Mouse (Mus musculus): ENCODE data around the gene Jade3. TPM values are rescaled to one million over a fixed set of nuclear protein-coding genes. Genes with fewer than 3 reads are reported as not detected.

The Jade3 gene
- total and polyA plus RNA-seq, 2 experiments from 2014 or later = 2.6 to 8.1 TPM

DNA sequence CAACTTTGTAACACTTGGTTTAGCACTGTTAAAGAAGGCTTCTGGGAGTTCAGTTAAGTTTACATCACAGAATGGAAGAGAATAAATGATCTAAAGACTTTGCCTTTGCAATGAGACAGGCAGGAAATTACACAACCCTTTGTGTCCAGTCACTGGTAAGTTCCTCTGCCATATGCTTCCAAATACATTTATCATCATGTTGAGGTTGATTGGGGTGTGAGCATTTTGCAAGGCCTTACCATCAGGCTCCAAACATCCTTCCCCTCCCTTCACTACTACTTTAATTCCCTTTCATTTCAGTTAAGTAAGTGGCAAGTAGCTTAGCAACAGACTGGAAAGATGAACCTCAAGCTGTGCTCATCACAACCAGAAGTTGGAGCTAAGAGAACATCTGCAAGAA lies 96.1 kb downstream of the Jade3 start:
- Histone ChIP-seq H3K4me1 (ENCODE audit: insufficient read depth, low read length) (no peaks in the 10 kb centered on the region), H3K27ac (ENCODE audit: low read depth, low read length) (no peak overlapping the region), H3K9me3 (ENCODE audit: low read length) (no peaks in the 10 kb centered on the region), H3K36me3 (ENCODE audit: insufficient read depth, low read length) (no peaks in the 10 kb centered on the region), H3K4me3 (ENCODE audit: low read depth, low read length) (no peak overlapping the region), H3K4me2 (ENCODE audit: low read depth, low read length, poor library complexity, severe bottlenecking) (no peak overlapping the region), H3K27me3 (ENCODE audit: insufficient read depth, low read length) (no peaks in the 10 kb centered on the region), H3K9ac (replicated peaks; ENCODE audit: low read length, poor library complexity, severe bottlenecking) (no peak overlapping the region)
- TF ChIP-seq CTCF (IDR thresholded peaks at IDR 0.05) = no peak
- DNase-seq (ENCODE audit: low spot score) = no peak
- no peak for ATAC-seq (ENCODE audit: low FRiP score)

GRCm38 (mm10) chrX:20532621-20533020 lies 107.1 kb downstream of the Jade3 start:
- Histone ChIP-seq H3K36me3 (ENCODE audit: insufficient read depth, low read length) (no peaks in the 10 kb centered on the region), H3K9me3 (ENCODE audit: low read length) (no peaks in the 10 kb centered on the region), H3K4me2 (ENCODE audit: low read depth, low read length, poor library complexity, severe bottlenecking) (no peak overlapping the region), H3K27me3 (ENCODE audit: insufficient read depth, low read length) (no peaks in the 10 kb centered on the region), H3K9ac (replicated peaks; ENCODE audit: low read length, poor library complexity, severe bottlenecking) (no peak overlapping the region), H3K4me3 (ENCODE audit: low read depth, low read length) (no peak overlapping the region), H3K27ac (ENCODE audit: low read depth, low read length) (no peak overlapping the region), H3K4me1 (ENCODE audit: insufficient read depth, low read length) (no peaks in the 10 kb centered on the region)
- DNase-seq (ENCODE audit: low spot score) (no peak), ATAC-seq (ENCODE audit: low FRiP score) (no peak)
- 58% methylated on average over 1 of the region's 1 CpGs for WGBS
- TF ChIP-seq CTCF (IDR thresholded peaks at IDR 0.05) = no peak

DNA sequence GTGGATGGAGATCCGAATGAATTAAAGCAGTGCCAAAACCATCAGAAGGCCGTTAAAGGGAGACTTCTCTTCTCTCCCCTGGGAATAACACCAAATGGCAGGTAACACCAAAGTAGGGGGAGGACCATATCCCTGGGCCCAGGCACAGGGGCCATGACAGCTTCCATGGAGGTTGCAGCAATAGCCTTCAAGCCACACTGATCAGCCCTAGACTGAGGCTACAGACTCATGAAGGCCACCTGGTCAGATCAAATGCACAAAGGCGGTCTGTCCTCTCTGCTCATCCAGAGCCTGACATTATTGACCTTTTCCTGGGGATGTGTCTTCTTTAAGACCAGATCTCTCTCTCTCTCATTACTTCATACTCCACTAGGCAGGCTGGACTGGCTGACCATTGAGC lies 118.4 kb downstream of the Jade3 start:
- DNase-seq (ENCODE audit: low spot score) (no peak), ATAC-seq (ENCODE audit: low FRiP score) (no peak)
- no peak for TF ChIP-seq CTCF (IDR thresholded peaks at IDR 0.05)
- Histone ChIP-seq H3K9me3 (ENCODE audit: low read length) (no peaks in the 10 kb centered on the region), H3K27ac (ENCODE audit: low read depth, low read length) (no peak overlapping the region), H3K36me3 (ENCODE audit: insufficient read depth, low read length) (no peaks in the 10 kb centered on the region), H3K9ac (replicated peaks; ENCODE audit: low read length, poor library complexity, severe bottlenecking) (no peak overlapping the region), H3K4me3 (ENCODE audit: low read depth, low read length) (no peak overlapping the region), H3K4me2 (ENCODE audit: low read depth, low read length, poor library complexity, severe bottlenecking) (no peak overlapping the region), H3K4me1 (ENCODE audit: insufficient read depth, low read length) (no peaks in the 10 kb centered on the region), H3K27me3 (ENCODE audit: insufficient read depth, low read length) (no peaks in the 10 kb centered on the region)
- 91% methylated on average over 3 of the region's 3 CpGs for WGBS

GRCm38 (mm10) chrX:20547609-20548008 lies 122.1 kb downstream of the Jade3 start:
- DNase-seq (ENCODE audit: low spot score) = no peak
- 43% methylated on average over 5 of the region's 5 CpGs for WGBS
- Histone ChIP-seq H3K4me2 (ENCODE audit: low read depth, low read length, poor library complexity, severe bottlenecking) (no peak overlapping the region), H3K36me3 (ENCODE audit: insufficient read depth, low read length) (no peaks in the 10 kb centered on the region), H3K4me3 (ENCODE audit: low read depth, low read length) (peak overlapping the region; percentile 32; the same call in 1 of the 2 replicates), H3K27me3 (ENCODE audit: insufficient read depth, low read length) (no peaks in the 10 kb centered on the region), H3K9ac (replicated peaks; ENCODE audit: low read length, poor library complexity, severe bottlenecking) (0 out of 2 replicates have a peak overlapping the region, but pooled peaks have one; percentile 46), H3K4me1 (ENCODE audit: insufficient read depth, low read length) (no peaks in the 10 kb centered on the region), H3K9me3 (ENCODE audit: low read length) (no peaks in the 10 kb centered on the region), H3K27ac (ENCODE audit: low read depth, low read length) (no peak overlapping the region)
- no peak for ATAC-seq (ENCODE audit: low FRiP score)
- no peak for TF ChIP-seq CTCF (IDR thresholded peaks at IDR 0.05)

- TF ChIP-seq CTCF (IDR thresholded peaks at IDR 0.05) = no peak
- WGBS = 12% methylated on average over 23 of the region's 24 CpGs
- peak overlapping the region; percentile 32 for H3K4me3 ChIP-seq (ENCODE audit: low read depth, low read length)
Observed at GRCm38 (mm10) chrX:20548011-20548879, 122.8 kb downstream of the Jade3 start.

GRCm38 (mm10) chrX:20548880-20549440 lies 123.5 kb downstream of the Jade3 start:
- Histone ChIP-seq H3K27ac (ENCODE audit: low read depth, low read length) (no peak overlapping the region), H3K27me3 (ENCODE audit: insufficient read depth, low read length) (no peaks in the 10 kb centered on the region), H3K4me1 (ENCODE audit: insufficient read depth, low read length) (no peaks in the 10 kb centered on the region), H3K4me2 (ENCODE audit: low read depth, low read length, poor library complexity, severe bottlenecking) (peak overlapping the region; percentile 61; the same call in 1 of the 2 replicates), H3K9me3 (ENCODE audit: low read length) (no peaks in the 10 kb centered on the region), H3K36me3 (ENCODE audit: insufficient read depth, low read length) (no peaks in the 10 kb centered on the region), H3K4me3 (ENCODE audit: low read depth, low read length) (peak overlapping the region; percentile 32; the same call in 1 of the 2 replicates), H3K9ac (replicated peaks; ENCODE audit: low read length, poor library complexity, severe bottlenecking) (no peak overlapping the region)
- TF ChIP-seq CTCF (IDR thresholded peaks at IDR 0.05) = no peak
- DNase-seq (ENCODE audit: low spot score) (no peak), ATAC-seq (ENCODE audit: low FRiP score) (no peak)
- 50% methylated on average over 1 of the region's 1 CpGs for WGBS

More at GRCm38 (mm10) chrX:20548011-20548879, 122.8 kb downstream of the Jade3 start:
- peak; percentile 63 for ATAC-seq (ENCODE audit: low FRiP score)
- H3K9me3 ChIP-seq (ENCODE audit: low read length) = no peaks in the 10 kb centered on the region
- no peaks in the 10 kb centered on the region for H3K27me3 ChIP-seq (ENCODE audit: insufficient read depth, low read length)
- DNase-seq (ENCODE audit: low spot score) = peak; percentile 12
- peak overlapping the region; percentile 46 for H3K9ac ChIP-seq (replicated peaks; ENCODE audit: low read length, poor library complexity, severe bottlenecking)
- H3K27ac ChIP-seq (ENCODE audit: low read depth, low read length) = no peak overlapping the region
- no peaks in the 10 kb centered on the region for H3K36me3 ChIP-seq (ENCODE audit: insufficient read depth, low read length)
- no peaks in the 10 kb centered on the region for H3K4me1 ChIP-seq (ENCODE audit: insufficient read depth, low read length)
- H3K4me2 ChIP-seq (ENCODE audit: low read depth, low read length, poor library complexity, severe bottlenecking) = peak overlapping the region; percentile 61

Measured in midbrain, postnatal 0 days (tissue).